Mouse (Mus musculus) heart, adult 8-10 months (tissue): ENCODE data around the gene Aste1. TPM values are rescaled to one million over a fixed set of nuclear protein-coding genes. Genes with fewer than 3 reads are reported as not detected.

Experiments used
- DNase-seq: peaks from one replicate; pipeline ENCODE4 v3.0.0; 2022; ENCODE audit warnings: low spot score
- total RNA-seq, 4 experiments: library from RNA; stranded (reverse); gene quantifications; 2 replicates each; pipeline ENCODE4 v1.2.4; 2022

The Aste1 gene
- total RNA-seq: 1 to 10 TPM; 4.4 to 7.5 (median 5.2) TPM

DNA sequence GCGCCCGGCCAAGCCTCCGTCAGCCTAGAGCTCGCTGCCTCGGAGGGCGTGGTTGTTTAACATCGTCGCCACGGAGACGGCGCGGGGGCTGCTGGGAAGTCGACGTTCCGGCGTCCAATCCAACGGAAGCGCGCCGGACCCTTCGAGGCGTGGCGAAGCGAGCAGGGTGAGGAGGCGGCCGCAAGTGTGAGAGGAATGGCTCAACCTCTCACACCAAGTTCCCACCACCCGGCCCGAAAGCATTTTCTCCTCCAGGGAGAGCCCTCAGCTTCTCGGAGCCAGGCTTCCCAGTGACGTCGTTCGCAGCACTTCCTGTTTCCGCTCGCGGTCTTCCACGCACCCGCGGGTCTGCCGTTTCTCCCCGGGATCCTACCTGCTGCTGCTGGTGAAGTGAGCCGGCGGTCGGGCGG lies at the start of gene Aste1, which contains the start of gene Nek11:
Gene Aste1 (plus strand): TSS at position 175 of the 410 bp plus-strand sequence.
Gene Nek11 (minus strand): TSS at position 307 of the 410 bp plus-strand sequence.
- DNase-seq: peak; percentile 93

DNA sequence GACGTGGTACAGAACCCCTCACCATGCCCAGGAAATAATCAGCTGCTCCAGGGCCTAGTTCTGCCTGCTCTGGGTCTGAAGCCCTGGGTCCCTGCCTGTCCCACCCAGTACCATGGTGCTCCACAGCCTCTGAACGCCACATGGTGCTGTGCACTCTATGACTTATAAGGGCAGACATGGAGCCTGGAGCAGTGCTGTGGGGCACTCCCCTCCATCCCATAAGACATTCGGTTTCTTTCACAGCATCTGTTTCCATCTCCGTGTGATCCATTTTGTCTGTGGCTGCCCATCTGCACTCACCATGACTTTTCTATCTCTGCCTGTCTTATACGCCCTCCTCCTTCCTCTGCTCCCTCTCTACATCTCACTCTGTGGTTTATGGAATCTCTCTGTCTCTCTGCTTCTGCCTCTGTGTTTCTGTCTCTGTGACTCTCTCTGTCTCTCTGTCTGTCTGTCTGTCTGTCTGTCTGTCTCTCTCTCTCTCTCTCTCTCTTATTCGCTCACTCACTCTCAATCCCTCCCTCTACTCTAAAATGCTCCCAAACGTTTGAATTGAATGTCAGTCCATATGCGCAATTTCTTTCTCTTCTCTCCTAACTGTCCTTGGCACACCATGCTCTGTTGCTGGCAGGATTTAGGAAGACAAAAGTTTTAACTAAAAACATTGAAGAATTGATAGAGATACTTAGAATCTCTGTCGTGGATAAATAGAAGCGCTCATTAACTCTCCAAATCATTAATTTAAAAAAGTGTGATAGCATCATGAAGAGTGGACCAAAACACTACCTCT lies 46.8 kb upstream of the Aste1 start:
- no peak for DNase-seq

GRCm38 (mm10) chr9:105349034-105349433 lies 46.2 kb upstream of the Aste1 start:
- no peak for DNase-seq

DNA sequence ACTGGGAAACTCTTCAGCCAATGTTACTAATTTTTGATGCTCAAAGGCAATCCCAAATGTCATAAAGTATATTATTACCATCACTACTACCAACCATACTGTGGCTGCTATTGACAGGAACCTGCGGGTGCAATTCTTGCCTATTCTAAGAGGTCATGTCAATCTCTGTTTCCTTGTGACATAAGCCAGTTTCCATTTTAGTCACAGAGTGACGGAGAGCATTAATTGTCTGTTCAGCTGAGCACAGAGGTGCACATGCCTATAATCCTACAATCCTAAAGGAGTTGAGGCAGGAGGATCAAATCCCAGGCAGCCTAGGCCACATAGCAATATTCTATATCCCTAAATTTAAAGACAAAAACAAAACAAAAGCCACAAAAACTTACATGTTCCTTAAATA lies 33.0 kb upstream of the Aste1 start:
- no peak for DNase-seq

DNA sequence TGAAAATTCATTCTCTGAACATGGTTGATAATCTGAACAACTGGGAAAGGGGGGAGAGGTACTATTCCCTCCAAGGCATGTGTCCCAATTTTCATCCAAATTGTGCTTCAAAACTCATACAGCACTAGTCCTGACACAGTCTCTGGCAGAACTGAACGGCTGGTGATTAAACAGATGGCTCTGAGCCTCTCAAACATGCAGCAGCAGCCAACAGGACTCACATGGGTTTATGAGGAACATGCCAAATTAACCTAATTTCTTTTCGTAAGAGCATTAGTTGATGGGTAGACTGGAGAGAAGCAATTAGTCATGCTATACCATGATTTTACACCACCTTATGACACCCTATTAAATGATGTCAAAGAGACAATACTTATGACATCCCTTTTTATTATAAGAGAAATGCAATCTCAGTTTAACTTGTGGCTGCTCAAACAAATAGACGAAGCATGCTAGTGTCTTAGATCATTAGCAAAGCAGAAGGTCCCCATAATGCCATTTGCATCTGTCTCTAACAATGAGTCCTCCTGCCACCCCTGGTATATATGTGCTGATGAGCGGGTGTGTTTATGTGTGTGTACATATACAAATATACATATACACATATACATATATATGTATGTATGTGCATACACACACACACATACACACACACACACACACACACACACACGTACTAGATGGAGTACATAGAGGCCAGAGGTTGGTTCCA lies 31.5 kb upstream of the Aste1 start:
- no peak for DNase-seq

GRCm38 (mm10) chr9:105366199-105366598 lies 29.0 kb upstream of the Aste1 start:
- no peak for DNase-seq

- DNase-seq: no peak
Measured at GRCm38 (mm10) chr9:105368605-105369004, 26.6 kb upstream of the Aste1 start.

GRCm38 (mm10) chr9:105374361-105374760 lies 20.8 kb upstream of the Aste1 start:
- DNase-seq: no peak

- no peak for DNase-seq
Measured at GRCm38 (mm10) chr9:105376411-105376810, 18.8 kb upstream of the Aste1 start.

DNA sequence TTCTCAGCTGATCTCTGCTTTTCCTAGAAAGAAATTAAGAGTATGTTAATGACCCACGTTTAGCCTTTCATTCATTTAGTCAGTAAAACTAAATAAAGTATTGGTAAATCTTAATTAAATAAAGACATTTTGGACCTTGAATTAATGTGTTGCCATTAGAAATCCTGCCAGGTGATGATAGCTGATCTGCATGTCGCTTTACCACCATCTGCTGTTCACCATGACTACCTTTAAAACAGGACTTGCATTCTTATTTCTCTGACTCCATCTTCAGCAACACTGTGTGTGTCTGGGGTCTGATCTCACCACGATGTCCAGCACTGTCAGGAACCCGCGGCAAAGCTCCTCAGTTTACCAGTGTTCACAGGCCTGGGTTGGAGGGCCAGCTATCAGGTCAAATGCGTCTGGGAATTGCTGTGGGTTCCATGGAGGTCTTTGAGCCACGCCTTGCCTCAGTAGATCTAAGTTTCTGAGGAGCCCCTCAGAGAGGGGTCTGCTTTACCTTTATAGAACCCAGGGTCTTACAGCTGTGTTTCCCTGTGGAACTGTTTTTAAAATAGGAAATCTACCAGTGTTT lies 18.1 kb upstream of the Aste1 start:
- no peak for DNase-seq

DNA sequence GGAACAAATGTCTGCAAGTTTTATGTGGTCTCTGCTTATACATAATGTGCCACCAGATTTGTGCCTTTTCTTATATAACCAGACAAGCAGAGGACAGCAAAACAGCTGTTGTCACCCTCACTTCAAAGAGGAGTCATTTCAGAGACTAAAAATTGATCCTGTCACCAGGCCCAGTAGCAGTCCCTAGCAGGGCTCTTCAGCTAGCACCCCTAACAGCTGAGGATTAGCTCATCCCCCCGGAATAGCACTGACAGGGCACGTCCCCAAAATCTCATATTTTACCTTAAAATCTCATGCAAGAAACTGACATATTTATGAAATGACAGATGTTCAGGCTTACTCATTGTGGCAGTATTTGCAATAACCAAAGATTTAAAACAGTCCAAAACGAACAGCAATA lies 17.6 kb upstream of the Aste1 start:
- DNase-seq: no peak

- no peak for DNase-seq
Measured at GRCm38 (mm10) chr9:105379533-105380145, 15.6 kb upstream of the Aste1 start.

- no peak for DNase-seq
Measured at GRCm38 (mm10) chr9:105387403-105387802, 7.8 kb upstream of the Aste1 start.

DNA sequence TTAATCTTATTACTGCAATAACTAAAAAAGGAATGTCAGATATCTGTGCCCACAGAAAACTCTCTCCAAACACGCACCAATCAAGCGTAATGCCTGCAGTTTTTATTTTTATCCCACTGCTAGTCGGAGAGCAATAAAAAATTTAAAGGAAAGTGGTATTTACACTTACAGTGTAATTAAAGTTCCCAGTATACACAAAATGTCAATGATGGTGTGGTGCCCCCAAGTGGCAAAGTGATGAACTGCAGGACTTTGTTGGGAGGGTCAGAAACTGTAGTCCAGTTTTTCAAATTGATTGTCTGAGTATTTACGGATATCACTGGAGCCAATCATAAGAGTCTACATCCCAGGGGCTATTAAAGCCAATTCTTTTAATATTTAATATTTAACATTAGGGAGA lies 5.9 kb upstream of the Aste1 start:
- DNase-seq: peak; percentile 63

- DNase-seq: no peak
Measured at GRCm38 (mm10) chr9:105390616-105391015, 4.6 kb upstream of the Aste1 start.

DNA sequence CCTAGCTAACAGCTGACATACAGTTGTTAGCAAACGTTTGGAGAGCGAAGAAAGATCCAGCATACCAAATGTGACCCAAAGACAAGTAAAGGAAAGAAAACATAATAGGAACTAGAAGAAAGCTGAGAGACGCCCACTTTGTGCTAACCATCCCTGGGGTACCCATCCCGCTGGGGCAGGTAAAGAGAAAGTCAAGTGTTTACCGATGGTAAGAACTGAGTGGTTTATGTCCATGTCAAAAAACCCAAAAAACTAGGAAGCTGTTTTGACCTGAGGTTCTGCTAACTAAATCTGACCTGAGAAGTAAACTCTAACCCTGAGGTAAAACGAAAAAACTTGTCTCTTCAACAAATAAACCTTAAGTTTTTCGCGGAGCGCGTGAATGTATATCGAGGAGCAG lies 472 bp upstream of the Aste1 start:
- no peak for DNase-seq

- no peak for DNase-seq
Measured at GRCm38 (mm10) chr9:105408549-105408948, 13.4 kb downstream of the Aste1 start.

- peak; percentile 16 for DNase-seq
Measured at GRCm38 (mm10) chr9:105459032-105459431, 63.8 kb downstream of the Aste1 start.

DNA sequence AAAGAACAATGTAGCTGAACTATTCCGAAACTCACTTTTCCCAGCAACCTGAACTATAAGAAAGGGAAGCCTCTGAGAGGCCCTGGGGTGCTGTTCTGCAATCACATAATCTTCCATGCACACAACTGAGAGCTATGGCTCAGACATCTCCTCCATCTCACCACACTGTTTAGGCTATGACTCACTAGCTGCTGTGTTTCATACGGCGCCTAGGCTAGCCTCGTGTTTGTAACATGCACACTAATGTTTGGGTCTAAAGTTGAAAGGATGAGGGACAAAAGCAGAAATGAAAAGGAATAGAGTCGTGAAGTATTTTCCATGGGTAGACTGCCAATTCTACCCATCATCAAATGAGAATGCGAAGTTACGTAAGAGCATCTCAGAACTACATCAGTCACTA lies 66.3 kb downstream of the Aste1 start:
- DNase-seq: no peak
